ENCODE assay signal across 8 mouse cellular contexts in the genomic region with DNA sequence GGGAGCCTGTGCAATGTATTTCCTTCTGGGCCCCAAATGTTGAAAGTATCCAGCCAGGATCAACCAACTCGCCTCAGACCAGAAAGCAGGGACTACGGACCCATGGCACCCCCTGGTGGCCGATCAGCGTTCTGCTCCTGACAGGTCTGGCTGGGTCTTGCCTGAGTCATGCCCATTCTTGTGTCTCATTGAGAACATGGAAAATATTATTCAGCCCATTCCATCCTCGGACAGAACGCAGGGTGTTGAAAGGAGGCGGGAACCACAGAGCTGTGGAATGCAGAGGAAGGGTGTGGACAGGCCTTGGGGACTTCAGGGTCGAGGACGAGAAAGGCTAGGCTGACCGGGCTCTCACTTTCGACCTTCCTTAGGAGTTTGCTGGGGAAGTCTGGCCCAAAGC. TPM values are rescaled to one million over a fixed set of nuclear protein-coding genes. Genes with fewer than 3 reads are reported as not detected.
DNase-seq lines count a peak whose midpoint lies in the region; ATAC-seq and TF ChIP-seq lines count a peak whose summit lies in the region.

No protein-coding gene starts in this region.

- peaks cover 0 to 16% of the 10 kb centered on the region in 2 experiments; a peak in 3 of 4 replicates for H3K4me1 ChIP-seq in ES-E14 (ENCODE audit: control insufficient read depth in 2 of 2, insufficient read depth in 2 of 2, low read length in 2 of 2, poor library complexity in 1 of 2)
- H3K4me1 ChIP-seq in forebrain, postnatal 0 days (ENCODE audit: insufficient read depth): no peaks in the 10 kb centered on the region
- no peaks in the 10 kb centered on the region for H3K4me1 ChIP-seq in lung, embryonic 14.5 days (ENCODE audit: insufficient read depth)
- H3K4me1 ChIP-seq in thymus, adult 2 months (replicated peaks; ENCODE audit: control insufficient read depth, insufficient read depth, low read length): 0 out of 2 replicates have a peak, but pooled peaks cover 5% of the 10 kb centered on the region

- 25% methylated on average over 11 of the region's 11 CpGs for WGBS in forebrain, postnatal 0 days
- whole genome bisulfite sequencing in lung, embryonic 14.5 days: 19% methylated on average over 11 of the region's 11 CpGs
- 30% methylated on average over 11 of the region's 11 CpGs for WGBS in thymus, adult 2 months

- peak overlapping the region in 1 of 2 experiments; percentile 30; a peak in 1 of 4 replicates for H3K4me3 ChIP-seq in ES-E14 (ENCODE audit: insufficient read depth in 1 of 2, low read depth in 1 of 2, low read length in 2 of 2, poor library complexity in 1 of 2, severe bottlenecking in 1 of 2)
- no peak overlapping the region for H3K4me3 ChIP-seq in forebrain, postnatal 0 days (ENCODE audit: low read depth, low read length)
- H3K4me3 ChIP-seq in lung, embryonic 14.5 days (ENCODE audit: low read depth, low read length): no peak overlapping the region
- no peak overlapping the region for H3K4me3 ChIP-seq in thymus, adult 2 months (ENCODE audit: control insufficient read depth, insufficient read depth, low read length)

- H3K36me3 ChIP-seq in ES-E14 (ENCODE audit: control insufficient read depth, insufficient read depth, low read length, poor library complexity, severe bottlenecking): no peaks in the 10 kb centered on the region
- no peaks in the 10 kb centered on the region for H3K36me3 ChIP-seq in forebrain, postnatal 0 days (ENCODE audit: insufficient read depth)
- H3K36me3 ChIP-seq in lung, embryonic 14.5 days (ENCODE audit: insufficient read depth): no peaks in the 10 kb centered on the region
- H3K36me3 ChIP-seq in thymus, adult 2 months (ENCODE audit: control insufficient read depth, insufficient read depth, low read length): no peaks in the 10 kb centered on the region

- no peak for TF ChIP-seq POLR2A in thymus, adult 2 months (IDR thresholded peaks at IDR 0.05; ENCODE audit: control insufficient read depth, extremely low read depth, insufficient read depth, low read length, poor library complexity)

- H3K27me3 ChIP-seq in forebrain, postnatal 0 days (ENCODE audit: insufficient read depth, low read length): no peaks in the 10 kb centered on the region
- no peaks in the 10 kb centered on the region for H3K27me3 ChIP-seq in lung, embryonic 14.5 days (ENCODE audit: insufficient read depth, low read length)
- no peaks in the 10 kb centered on the region for H3K27me3 ChIP-seq in thymus, adult 2 months (ENCODE audit: control insufficient read depth, insufficient read depth, low read length)

- H3K9me3 ChIP-seq in ES-E14 (ENCODE audit: control insufficient read depth, insufficient read depth, low read depth, low read length): no peaks in the 10 kb centered on the region
- no peaks in the 10 kb centered on the region for H3K9me3 ChIP-seq in forebrain, postnatal 0 days (ENCODE audit: low read length)
- H3K9me3 ChIP-seq in lung, embryonic 14.5 days (ENCODE audit: low read depth, low read length): no peaks in the 10 kb centered on the region

- TF ChIP-seq CTCF in forebrain, postnatal 0 days (IDR thresholded peaks at IDR 0.05; ENCODE audit: low read depth): peak; percentile 99
- TF ChIP-seq CTCF in lung, embryonic 14.5 days (IDR thresholded peaks at IDR 0.05; ENCODE audit: low read depth): peak; percentile 99
- peak; percentile 94 for TF ChIP-seq CTCF in thymus, adult 2 months (IDR thresholded peaks at IDR 0.05; ENCODE audit: borderline replicate concordance, control insufficient read depth, extremely low read depth, insufficient read depth, low read length, poor library complexity)

- H3K27ac ChIP-seq in ES-E14 (ENCODE audit: insufficient read depth, low read depth, low read length, poor library complexity, severe bottlenecking): peak overlapping the region; percentile 84; the same call in 1 of the 2 replicates
- H3K27ac ChIP-seq in forebrain, postnatal 0 days (ENCODE audit: low read depth, low read length): no peak overlapping the region
- no peak overlapping the region for H3K27ac ChIP-seq in lung, embryonic 14.5 days (ENCODE audit: low read depth)
- H3K27ac ChIP-seq in thymus, adult 2 months (ENCODE audit: control insufficient read depth, insufficient read depth, low read length): no peak overlapping the region

- no peak overlapping the region for H3K4me2 ChIP-seq in forebrain, postnatal 0 days (ENCODE audit: low read depth)
- no peak overlapping the region for H3K4me2 ChIP-seq in lung, embryonic 14.5 days

- peak; percentile 81 for ATAC-seq in forebrain, postnatal 0 days
- peak; percentile 80 for ATAC-seq in lung, embryonic 14.5 days (ENCODE audit: insufficient read depth)

- no peak for DNase-seq in ES-E14 (ENCODE audit: low read depth, low spot score)
- DNase-seq in cerebellum, adult 18-20 months: peak; percentile 91 to 95
- DNase-seq in forebrain, postnatal 0 days: peak; percentile 91
- DNase-seq in heart, postnatal 4 days: peak; percentile 99
- peak; percentile 82 to 94 for DNase-seq in layer of hippocampus, adult 8-10 months (ENCODE audit: low spot score in 2 of 2)
- peak; percentile 94 for DNase-seq in lung, embryonic 14.5 days
- DNase-seq in ovary, adult 18-20 months (ENCODE audit: low spot score): peak; percentile 76
- DNase-seq in thymus, adult 2 months: peak; percentile 84

- in situ Hi-C loops in ES-E14 (cut with MboI; ENCODE audit: low sequenced_read_pairs in 2 of 2, unreplicated experiment in 2 of 2): loop anchor here in 1 of 2 experiments (25.0 kb wide), 1 partner anchor 98 kb away; no protein-coding TSS in a partner anchor

- H3K9ac ChIP-seq in ES-E14 (ENCODE audit: insufficient read depth, low read depth, low read length, poor library complexity, severe bottlenecking): peak overlapping the region; percentile 72; the same call in 1 of the 2 replicates
- no peak overlapping the region for H3K9ac ChIP-seq in forebrain, postnatal 0 days
- H3K9ac ChIP-seq in lung, embryonic 14.5 days: no peak overlapping the region

TF ChIP-seq in ES-E14, 5 proteins besides CTCF, POLR2A, EP300 and RAD21:
- TF ChIP-seq ZC3H11A (IDR thresholded peaks at IDR 0.05; ENCODE audit: borderline replicate concordance, low read depth, low read length): peak; percentile 98
- no peak for TF ChIP-seq HCFC1 (IDR thresholded peaks at IDR 0.05; ENCODE audit: borderline replicate concordance, insufficient read depth, low read length)
- TF ChIP-seq ZNF384 (IDR thresholded peaks at IDR 0.05; ENCODE audit: low read depth, low read length): 0 out of 2 replicates have a peak, but pooled peaks have one; percentile 7
- peak; percentile 63; the same call in 1 of the 2 replicates for TF ChIP-seq MAFK (IDR thresholded peaks at IDR 0.05; ENCODE audit: insufficient read depth, low read depth, low read length)
- TF ChIP-seq CHD2 (IDR thresholded peaks at IDR 0.05; ENCODE audit: low read depth, low read length): no peak

RNA-seq across cellular contexts. Expression of a gene that starts 15.5 kb away (rescaled TPM):
- 49.7 and 60.5 TPM in 2 replicates for total RNA-seq in ES-E14 (2012; rRNA removed)
- total RNA-seq in forebrain, postnatal 0 days (2014; rRNA removed): 51.4 and 63.5 TPM in 2 replicates
- polyA plus RNA-seq in forebrain, postnatal 0 days (2015; fragmentation: Nextera tagmentation; extraction: Ambion mirVana): 37.7 and 45.7 TPM in 2 replicates
- 10 to 100 TPM; 49.5 to 50.4 TPM for total RNA-seq in heart, postnatal 4 days (2021)
- total RNA-seq in layer of hippocampus, adult 8-10 months (2022): 100 to 1,000 TPM; 128 to 162 (median 147) TPM
- 40.5 and 46.0 TPM in 2 replicates for polyA plus RNA-seq in lung, embryonic 14.5 days (2014; fragmentation: Nextera tagmentation; extraction: Ambion mirVana)
- 30.3 and 30.9 TPM in 2 replicates for polyA plus RNA-seq in thymus, adult 2 months (2012; rRNA removed)
